Mouse (Mus musculus) CH12.LX (cell line): ENCODE results near the gene Tnfrsf12a. TPM values are rescaled to one million over a fixed set of nuclear protein-coding genes. Genes with fewer than 3 reads are reported as not detected.

ENCODE experiments used
- DNase-seq: peaks from one replicate; pipeline ENCODE4 v3.0.0-alpha.2; 2013; ENCODE audit errors: extremely low read depth
- H3K27ac ChIP-seq: 2 replicates; pipeline ENCODE4 v1.5.1; 2012; ENCODE audit warnings: low read depth, mild to moderate bottlenecking, control low read depth, moderate library complexity; ENCODE audit not compliant: insufficient read depth
- H3K27me3 ChIP-seq: replicated peaks from 2 replicates; pipeline ENCODE3; 2012; ENCODE audit warnings: inconsistent platforms
- H3K36me3 ChIP-seq, 2 experiments: replicated peaks in 1 of 2; 2 replicates each; pipeline versions ENCODE3 to v1.6.1; 2012; ENCODE audit warnings: inconsistent platforms in 1 of 2, low read length in 1 of 2, mild to moderate bottlenecking in 1 of 2, mixed read lengths in 1 of 2, moderate library complexity in 1 of 2; ENCODE audit not compliant: control insufficient read depth in 1 of 2, insufficient read depth in 1 of 2
- H3K4me1 ChIP-seq, 2 experiments: 2 replicates each; pipeline ENCODE4 v1.6.1; 2012; ENCODE audit warnings: inconsistent platforms in 1 of 2, moderate library complexity in 1 of 2; ENCODE audit not compliant: insufficient read depth in 2 of 2, control insufficient read depth in 1 of 2
- H3K4me2 ChIP-seq: 2 replicates; pipeline ENCODE4 v1.6.1; 2012; ENCODE audit warnings: low read depth, mild to moderate bottlenecking, control low read depth; ENCODE audit not compliant: poor library complexity, insufficient read depth, severe bottlenecking
- H3K4me3 ChIP-seq, 3 experiments: fragments of 150-350 bp in 1 of 3; sonication (generic) in 1 of 3; replicated peaks in 1 of 3; 2 replicates each; pipeline versions ENCODE3 to v1.5.1; 2011 to 2012; ENCODE audit warnings: low read depth in 2 of 3, low read length in 2 of 3, mild to moderate bottlenecking in 2 of 3, moderate library complexity in 2 of 3, control low read depth in 1 of 3, improper control_type of control experiment in 1 of 3, inconsistent platforms in 1 of 3, mixed read lengths in 1 of 3; ENCODE audit not compliant: poor library complexity in 1 of 3
- H3K79me2 ChIP-seq: replicated peaks from 2 replicates; pipeline ENCODE4 v1.6.1; 2012; ENCODE audit warnings: mild to moderate bottlenecking, moderate library complexity; ENCODE audit not compliant: control insufficient read depth, poor library complexity, insufficient read depth, severe bottlenecking; ENCODE audit errors: extremely low read depth
- H3K9ac ChIP-seq: 2 replicates; pipeline ENCODE4 v1.6.1; 2012; ENCODE audit warnings: low read depth, mild to moderate bottlenecking, control low read depth, moderate library complexity; ENCODE audit not compliant: insufficient read depth
- H3K9me3 ChIP-seq: replicated peaks from 2 replicates; pipeline ENCODE3; 2012; ENCODE audit warnings: low read length, inconsistent platforms, mixed read lengths
- BHLHE40 ChIP-seq: IDR thresholded peaks from 2 replicates; pipeline ENCODE4 v1.6.1; 2011; ENCODE audit warnings: mild to moderate bottlenecking, low read depth, low read length, improper control_type of control experiment
- E2F4 ChIP-seq: IDR thresholded peaks from 2 replicates; pipeline ENCODE4 v1.6.1; 2011; ENCODE audit warnings: low read depth, low read length, improper control_type of control experiment; ENCODE audit not compliant: insufficient replicate concordance
- GABPA ChIP-seq: IDR thresholded peaks from 2 replicates; pipeline ENCODE4 v1.6.1; 2012; ENCODE audit warnings: low read depth, low read length, improper control_type of control experiment, inconsistent platforms; ENCODE audit not compliant: insufficient replicate concordance
- HCFC1 ChIP-seq: IDR thresholded peaks from 2 replicates; pipeline ENCODE4 v1.6.1; 2012; ENCODE audit warnings: low read depth, mild to moderate bottlenecking, inconsistent platforms, low read length, improper control_type of control experiment
- IRF4 ChIP-seq: IDR thresholded peaks from 2 replicates; pipeline ENCODE4 v1.6.1; 2014; ENCODE audit warnings: low read depth, mild to moderate bottlenecking, inconsistent platforms, low read length, improper control_type of control experiment
- KAT2A ChIP-seq: IDR thresholded peaks from 2 replicates; pipeline ENCODE4 v1.6.1; 2012; ENCODE audit warnings: low read length, improper control_type of control experiment, inconsistent platforms; ENCODE audit not compliant: insufficient replicate concordance
- MAFK ChIP-seq: IDR thresholded peaks from 2 replicates; pipeline ENCODE4 v1.6.1; 2011; ENCODE audit warnings: low read length, improper control_type of control experiment; ENCODE audit not compliant: insufficient replicate concordance
- MAZ ChIP-seq: IDR thresholded peaks from 2 replicates; pipeline ENCODE4 v1.6.1; 2012; ENCODE audit warnings: low read depth, mild to moderate bottlenecking, inconsistent platforms, low read length, improper control_type of control experiment, moderate library complexity
- MEF2A ChIP-seq: IDR thresholded peaks from 2 replicates; pipeline ENCODE4 v1.6.1; 2014; ENCODE audit warnings: low read depth, mild to moderate bottlenecking, inconsistent platforms, low read length, improper control_type of control experiment, borderline replicate concordance
- MYC ChIP-seq: IDR thresholded peaks from 2 replicates; pipeline ENCODE4 v1.6.1; 2011; ENCODE audit warnings: low read depth, mild to moderate bottlenecking, improper control_type of control experiment, low read length
- NELFE ChIP-seq: IDR thresholded peaks from 2 replicates; pipeline ENCODE4 v1.6.1; 2011; ENCODE audit warnings: low read depth, low read length, improper control_type of control experiment
- POLR2A ChIP-seq: IDR thresholded peaks from 2 replicates; pipeline ENCODE4 v1.6.1; 2011; ENCODE audit warnings: low read depth, mild to moderate bottlenecking, improper control_type of control experiment, low read length
- RAD21 ChIP-seq: IDR thresholded peaks from 2 replicates; pipeline ENCODE4 v1.6.1; 2011; ENCODE audit warnings: low read depth, mild to moderate bottlenecking, low read length, improper control_type of control experiment, moderate library complexity
- SMC3 ChIP-seq: IDR thresholded peaks from 2 replicates; pipeline ENCODE4 v1.6.1; 2011; ENCODE audit warnings: low read depth, low read length, improper control_type of control experiment
- USF1 ChIP-seq: IDR thresholded peaks from 2 replicates; pipeline ENCODE4 v1.6.1; 2014; ENCODE audit warnings: low read depth, mild to moderate bottlenecking, inconsistent platforms, low read length, improper control_type of control experiment
- USF2 ChIP-seq: conservative IDR thresholded peaks from 2 replicates; pipeline ENCODE4 v1.6.1; 2011; ENCODE audit warnings: low read depth, low read length, improper control_type of control experiment
- ZC3H11A ChIP-seq: IDR thresholded peaks from 2 replicates; pipeline ENCODE4 v1.6.1; 2012; ENCODE audit warnings: low read depth, mild to moderate bottlenecking, inconsistent platforms, low read length, improper control_type of control experiment
- ZKSCAN1 ChIP-seq: IDR thresholded peaks from 2 replicates; pipeline ENCODE4 v1.6.1; 2012; ENCODE audit warnings: low read depth, inconsistent platforms, low read length, improper control_type of control experiment, borderline replicate concordance
- ZMIZ1 ChIP-seq: IDR thresholded peaks from 2 replicates; pipeline ENCODE4 v1.6.1; 2012; ENCODE audit warnings: low read depth, mild to moderate bottlenecking, inconsistent platforms, low read length, improper control_type of control experiment
- dilution Hi-C: fragments of 300-500 bp; cut with MboI; formaldehyde crosslinking; loops from 2 replicates; pipeline ENCODE4 v1.14.3; 2020; ENCODE audit warnings: low sequenced_read_pairs; ENCODE audit not compliant: extremely low pct_unique_long_range_greater_than_20kb, extremely low pct_ligation_motif_present
- in situ Hi-C: fragments of 300-500 bp; cut with MboI; formaldehyde crosslinking; loops from 3 replicates; pipeline ENCODE4 v1.14.3; 2019; ENCODE audit warnings: low sequenced_read_pairs, low pct_ligation_motif_present, low pct_unique_long_range_greater_than_20kb, mixed read lengths
- polyA plus RNA-seq: library from polyadenylated mRNA; unstranded; fragments of >175 nt; gene quantifications from 2 replicates; pipeline ENCODE4 v1.2.1, GENCODE M21; 2012; ENCODE audit warnings: low read depth; ENCODE audit not compliant: insufficient read length
- total RNA-seq, 2 experiments: library from RNA; depleted of rRNA; stranded (reverse); fragments of 300-350 nt in 1 of 2; fragments of >200 nt in 1 of 2; gene quantifications; 2 replicates each; pipeline ENCODE4 v1.2.3; 2012 to 2014

The Tnfrsf12a gene
- total and polyA plus RNA-seq, 3 experiments = 1.2 to 5.1 (median 1.5) TPM

DNA sequence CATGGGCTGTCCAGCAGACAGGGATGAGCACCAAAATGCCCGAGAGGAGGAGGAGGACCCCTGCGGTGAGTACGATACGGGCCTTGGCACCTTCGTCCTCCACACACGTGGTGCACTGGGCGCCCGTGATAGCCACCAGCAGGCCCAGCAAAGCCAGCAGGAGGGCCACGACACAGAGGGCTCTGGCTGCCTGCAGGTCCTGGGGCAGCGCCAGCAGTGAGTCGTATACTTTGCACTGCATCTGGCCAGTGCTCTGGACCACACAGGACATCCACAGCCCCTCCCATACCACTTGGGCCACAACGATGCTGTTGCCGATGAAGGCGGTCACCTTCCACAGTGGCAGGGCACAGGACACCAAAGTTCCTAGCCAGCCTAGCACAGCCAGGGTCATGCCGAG, 6.0 kb upstream of the Tnfrsf12a start:
- Histone ChIP-seq H3K36me3 (no peaks in the 10 kb centered on the region), H3K79me2 (no peaks in the 10 kb centered on the region), H3K9me3 (no peaks in the 10 kb centered on the region), H3K4me3 (no peak overlapping the region), H3K9ac (no peak overlapping the region), H3K27ac (no peak overlapping the region), H3K4me1 (peaks cover 12% of the 10 kb centered on the region in 2 experiments; a peak in 3 of 4 replicates), H3K27me3 (peaks cover 74% of the 10 kb centered on the region), H3K4me2 (no peak overlapping the region)
- in situ Hi-C loops (no loop called here), dilution Hi-C loops (no loop called here)
- DNase-seq = no peak
- TF ChIP-seq USF2 = no peak
- TF ChIP-seq, all 38 proteins: peak for 0

DNA sequence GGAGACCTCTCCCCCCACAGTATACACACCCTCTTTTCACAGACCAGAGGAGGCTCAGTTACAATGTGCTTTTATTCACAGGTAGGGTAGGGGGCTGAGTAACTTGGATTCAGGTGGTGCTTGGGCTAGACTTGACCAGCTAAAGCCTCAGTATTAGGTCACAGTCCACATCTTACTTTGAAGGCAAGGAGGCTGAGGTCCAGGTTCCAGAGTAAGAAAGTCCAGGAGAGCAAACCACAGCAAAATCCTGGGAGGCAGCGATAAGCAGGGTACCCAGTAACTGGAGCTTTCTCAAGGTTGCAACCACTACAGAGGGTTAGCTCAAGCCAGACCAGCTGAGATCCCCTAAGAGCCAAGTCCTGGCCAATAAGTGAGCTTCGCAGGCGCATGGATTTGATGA, 5.3 kb upstream of the Tnfrsf12a start:
- DNase-seq = no peak
- Histone ChIP-seq H3K4me3 (no peak overlapping the region), H3K9ac (no peak overlapping the region), H3K36me3 (no peaks in the 10 kb centered on the region), H3K9me3 (no peaks in the 10 kb centered on the region), H3K4me2 (no peak overlapping the region), H3K79me2 (no peaks in the 10 kb centered on the region), H3K4me1 (peaks cover 12 to 17% of the 10 kb centered on the region in 2 experiments; a peak in 3 of 4 replicates), H3K27me3 (peaks cover 80% of the 10 kb centered on the region), H3K27ac (no peak overlapping the region)
- dilution Hi-C loops = no loop called here
- in situ Hi-C loops = no loop called here
- TF ChIP-seq USF2 = no peak
- TF ChIP-seq ZMIZ1 = no peak
- no peak for TF ChIP-seq MAFK
- no peak for TF ChIP-seq POLR2A
- no peak for TF ChIP-seq GABPA
- no peak for TF ChIP-seq NELFE
- no peak for TF ChIP-seq KAT2A
- no peak for TF ChIP-seq ZKSCAN1
- no peak for TF ChIP-seq IRF4
- no peak for TF ChIP-seq RAD21
- TF ChIP-seq MYC = no peak
- TF ChIP-seq ZC3H11A = no peak
- TF ChIP-seq USF1 = no peak

DNA sequence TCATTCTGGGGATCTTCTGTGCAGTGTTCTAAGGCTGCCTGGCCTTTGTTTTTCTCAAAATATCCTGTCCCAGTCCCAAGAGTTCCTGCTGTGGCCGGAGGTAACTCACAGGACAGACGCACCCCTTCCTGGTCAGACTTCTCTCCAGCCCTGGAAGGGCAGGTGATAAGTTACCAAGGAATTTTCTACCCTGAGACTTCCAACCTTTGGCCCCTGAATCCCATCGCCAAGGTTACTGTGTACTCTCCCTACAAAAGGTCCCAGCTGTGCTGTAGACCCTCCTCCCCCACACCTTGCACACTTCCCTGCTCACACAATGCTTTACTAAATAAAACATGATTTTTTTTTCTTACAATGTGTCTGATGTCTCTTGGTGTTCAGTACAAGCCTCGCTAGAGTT, 4.8 kb upstream of the Tnfrsf12a start:
- Histone ChIP-seq H3K4me2 (no peak overlapping the region), H3K4me3 (no peak overlapping the region), H3K79me2 (no peaks in the 10 kb centered on the region), H3K9ac (no peak overlapping the region), H3K36me3 (no peaks in the 10 kb centered on the region), H3K4me1 (peaks cover 12 to 18% of the 10 kb centered on the region in 2 experiments; a peak in 3 of 4 replicates), H3K9me3 (no peaks in the 10 kb centered on the region), H3K27me3 (peaks cover 82% of the 10 kb centered on the region), H3K27ac (no peak overlapping the region)
- DNase-seq = no peak
- TF ChIP-seq MAZ (no peak), BHLHE40 (no peak), USF2 (no peak), SMC3 (no peak), HCFC1 (no peak), GABPA (no peak), USF1 (no peak), E2F4 (no peak), MEF2A (no peak)
- in situ Hi-C loops = no loop called here
- dilution Hi-C loops = no loop called here
